Mouse (Mus musculus) left cerebral cortex, postnatal 36 days (tissue): ENCODE data around the gene Fbn1. TPM values are rescaled to one million over a fixed set of nuclear protein-coding genes. Genes with fewer than 3 reads are reported as not detected.

Experiments used
- DNase-seq, 2 experiments: peaks; one replicate each; pipeline ENCODE4 v3.0.0; 2021 to 2022; ENCODE audit warnings: low spot score in 2 of 2, mixed read lengths in 1 of 2
- intact Hi-C: fragments of 180-260 bp; cut with DNase I; formaldehyde crosslinking; loops from one replicate; pipeline ENCODE4 v1.15.1; 2025
- total RNA-seq, 2 experiments: library from RNA; stranded (reverse); gene quantifications; 2 replicates each; pipeline ENCODE4 v1.2.3; 2021

Fbn1 gene
- total RNA-seq, 2 experiments from 2014 or later: 3.7 to 6.7 TPM

DNA sequence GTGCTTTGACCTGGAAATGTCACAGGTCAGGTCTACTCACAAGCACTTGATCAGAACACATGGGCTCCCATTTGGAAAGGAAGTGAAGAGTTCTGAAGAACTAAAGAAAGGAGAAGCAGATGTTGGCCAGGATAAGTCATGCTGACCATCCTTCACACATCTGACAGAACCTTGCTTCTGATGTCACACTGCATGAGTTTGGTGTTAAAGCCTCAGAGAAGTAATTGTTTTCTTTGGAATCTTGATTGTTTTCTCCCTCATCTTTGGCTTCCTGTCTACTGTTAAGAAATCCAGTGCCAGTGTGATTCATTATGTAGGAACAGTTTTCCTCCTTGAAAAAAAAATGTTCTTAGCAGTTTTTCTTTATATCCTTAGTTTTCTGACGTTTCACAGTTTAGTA lies 238.9 kb downstream of the Fbn1 start:
- intact Hi-C loops: no loop called here
- DNase-seq: no peak

GRCm38 (mm10) chr2:125263753-125264152 lies 244.0 kb downstream of the Fbn1 start:
- intact Hi-C loops: loop anchor here (5.0 kb wide), 2 partner anchors 339 to 469 kb away; no protein-coding TSS in a partner anchor
- DNase-seq: no peak

DNA sequence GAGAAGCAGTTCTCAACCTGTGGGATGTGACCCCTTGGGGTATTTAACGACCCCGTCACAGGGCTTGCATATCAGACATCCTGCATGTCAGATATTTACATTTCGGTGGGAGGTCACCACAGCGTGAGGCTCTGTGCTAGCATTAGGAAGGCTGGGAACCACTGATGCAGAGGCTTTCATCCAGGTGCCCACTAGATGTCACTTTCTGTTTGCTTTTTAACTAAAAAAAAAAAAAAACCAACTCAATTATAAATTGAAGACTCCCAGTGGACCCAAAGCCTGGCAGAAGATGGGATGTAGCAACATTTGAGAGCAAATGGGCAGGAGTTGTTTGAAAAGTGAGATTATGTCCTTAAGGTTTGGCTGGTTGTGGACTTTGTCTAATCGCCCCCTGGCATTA lies 244.7 kb downstream of the Fbn1 start:
- DNase-seq: no peak
- intact Hi-C loops: loop anchor here (5.0 kb wide), 2 partner anchors 339 to 469 kb away; no protein-coding TSS in a partner anchor

GRCm38 (mm10) chr2:125260326-125260725 lies 247.5 kb downstream of the Fbn1 start:
- DNase-seq: no peak
- intact Hi-C loops: loop anchor here (5.0 kb wide), 2 partner anchors 342 to 472 kb away; no protein-coding TSS in a partner anchor

GRCm38 (mm10) chr2:125259230-125260120 lies 248.3 kb downstream of the Fbn1 start:
- no peak for DNase-seq
- intact Hi-C loops: loop anchor here (5.0 kb wide), 2 partner anchors 343 to 473 kb away; no protein-coding TSS in a partner anchor

GRCm38 (mm10) chr2:125255886-125256285 lies 251.9 kb downstream of the Fbn1 start:
- intact Hi-C loops: no loop called here
- DNase-seq: no peak

DNA sequence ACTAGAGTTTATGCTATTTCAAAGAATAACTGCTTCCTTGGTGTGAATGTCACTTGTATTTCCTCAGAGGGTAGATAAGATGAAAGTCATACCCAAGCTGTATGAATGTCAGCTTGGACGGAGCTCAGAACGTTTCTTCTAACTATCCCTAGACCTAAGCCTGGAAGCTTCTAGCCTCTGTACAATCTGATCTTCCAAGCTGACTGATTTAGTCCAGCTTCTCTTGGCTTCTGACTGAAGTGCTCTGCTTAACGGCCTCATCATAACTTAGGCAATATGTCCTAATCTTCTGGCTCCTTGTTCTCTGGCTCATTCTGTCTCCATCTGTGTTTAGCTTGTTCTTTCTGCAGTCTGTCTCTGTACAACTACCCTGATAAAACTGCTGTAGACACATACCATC lies 253.2 kb downstream of the Fbn1 start:
- DNase-seq: no peak
- intact Hi-C loops: no loop called here

GRCm38 (mm10) chr2:125253699-125254098 lies 254.1 kb downstream of the Fbn1 start:
- no peak for DNase-seq
- intact Hi-C loops: no loop called here

GRCm38 (mm10) chr2:125252275-125252674 lies 255.5 kb downstream of the Fbn1 start:
- intact Hi-C loops: no loop called here
- DNase-seq: peak in 1 of 2 experiments; percentile 19

DNA sequence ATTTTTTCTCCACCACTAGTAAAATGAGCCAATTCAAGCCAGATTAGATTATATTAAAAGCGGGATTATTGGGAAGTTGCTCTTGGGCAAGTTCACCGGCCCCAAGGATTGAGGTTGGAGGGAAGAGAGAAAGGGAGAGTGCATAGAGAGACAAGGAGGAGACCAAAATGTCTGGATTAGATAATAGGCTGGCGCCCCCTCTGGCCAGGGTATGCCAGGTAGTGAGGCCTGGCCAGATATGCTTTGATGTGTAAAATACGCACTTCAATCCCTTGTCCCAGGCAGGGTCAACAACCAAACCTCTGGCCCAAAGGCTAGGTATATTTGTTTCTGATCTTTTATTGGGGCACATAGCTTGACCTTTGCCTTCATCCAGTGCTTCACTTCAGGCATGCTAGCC lies 256.0 kb downstream of the Fbn1 start:
- intact Hi-C loops: no loop called here
- no peak for DNase-seq

Other genes with a start within 250 kb of the Fbn1 start
- gene Gm9913, start 2.9 kb downstream of the Fbn1 start, total RNA-seq: under 1 TPM; 0.14 to 0.17 TPM
- gene Cep152, start 117.1 kb upstream of the Fbn1 start, total RNA-seq: 1 to 10 TPM; 1.8 to 2.9 TPM
- gene Eid1, start 165.1 kb upstream of the Fbn1 start, total RNA-seq: 100 to 1,000 TPM; 213 to 248 TPM
- gene Shc4, start 216.2 kb upstream of the Fbn1 start, total RNA-seq: 1 to 10 TPM; 5.3 to 5.7 TPM